Mouse (Mus musculus): Measurements from ENCODE around the gene Glyr1.

Gene Glyr1

DNA sequence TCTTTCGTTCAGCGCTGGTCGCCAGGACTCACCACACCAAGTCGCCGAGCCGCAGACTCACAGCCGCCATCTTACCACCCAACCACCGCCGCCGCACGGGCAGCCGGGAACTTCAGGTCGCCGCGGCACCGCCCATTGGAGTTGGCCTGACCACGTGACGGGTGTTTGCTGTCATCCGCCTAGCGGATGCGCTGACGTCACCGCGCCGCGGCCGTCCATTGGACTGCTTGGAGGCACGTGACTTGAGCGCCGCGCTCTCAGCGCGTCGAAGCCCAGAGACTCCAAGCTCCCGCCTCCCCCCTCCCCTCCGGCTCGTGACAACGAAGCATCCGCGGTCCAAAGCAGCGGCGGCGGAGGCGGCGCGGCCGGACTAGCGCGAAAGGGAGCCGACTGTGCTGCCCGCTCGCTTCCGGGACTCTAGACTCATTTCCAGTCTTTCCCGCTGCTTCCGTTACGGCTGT lies at the start of gene Glyr1, which contains the start of gene Ubn1:
Gene Glyr1 (minus strand): TSS at position 90 of the 461 bp plus-strand sequence.
Gene Ubn1 (plus strand): TSS at position 284 of the 461 bp plus-strand sequence.
- peak; percentile 95 for DNase-seq (ENCODE audit: low spot score)

DNA sequence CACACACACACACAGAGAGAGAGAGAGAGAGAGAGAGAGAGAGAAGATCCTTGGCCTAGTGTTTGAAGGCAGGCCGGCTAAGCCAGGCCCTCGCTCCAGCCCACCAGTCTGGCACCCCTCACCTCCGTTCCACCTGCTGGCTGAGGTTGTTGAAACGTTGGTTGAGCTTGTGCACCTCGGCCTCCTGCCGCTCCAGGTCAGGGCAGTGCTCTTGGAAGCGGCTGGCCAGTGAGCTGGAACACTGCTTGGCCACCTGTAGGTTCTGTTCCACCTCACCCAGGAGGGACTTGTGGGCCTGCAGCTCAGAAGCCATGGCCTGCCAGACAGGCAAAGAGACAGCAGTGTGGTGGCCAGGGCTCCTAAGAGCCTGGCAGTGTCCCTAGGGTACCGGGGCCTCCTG lies 46.8 kb upstream of the Glyr1 start:
- DNase-seq (ENCODE audit: low spot score) = no peak

- no peak for DNase-seq (ENCODE audit: low spot score)
Observed at GRCm38 (mm10) chr16:5093285-5093684, 43.6 kb upstream of the Glyr1 start.

GRCm38 (mm10) chr16:5089021-5089420 lies 39.4 kb upstream of the Glyr1 start:
- DNase-seq (ENCODE audit: low spot score) = no peak

- no peak for DNase-seq (ENCODE audit: low spot score)
Observed at GRCm38 (mm10) chr16:5086179-5086578, 36.5 kb upstream of the Glyr1 start.

- DNase-seq (ENCODE audit: low spot score) = no peak
Observed at GRCm38 (mm10) chr16:5085196-5085595, 35.5 kb upstream of the Glyr1 start.

GRCm38 (mm10) chr16:5074341-5074740 lies 24.7 kb upstream of the Glyr1 start:
- DNase-seq (ENCODE audit: low spot score) = no peak

DNA sequence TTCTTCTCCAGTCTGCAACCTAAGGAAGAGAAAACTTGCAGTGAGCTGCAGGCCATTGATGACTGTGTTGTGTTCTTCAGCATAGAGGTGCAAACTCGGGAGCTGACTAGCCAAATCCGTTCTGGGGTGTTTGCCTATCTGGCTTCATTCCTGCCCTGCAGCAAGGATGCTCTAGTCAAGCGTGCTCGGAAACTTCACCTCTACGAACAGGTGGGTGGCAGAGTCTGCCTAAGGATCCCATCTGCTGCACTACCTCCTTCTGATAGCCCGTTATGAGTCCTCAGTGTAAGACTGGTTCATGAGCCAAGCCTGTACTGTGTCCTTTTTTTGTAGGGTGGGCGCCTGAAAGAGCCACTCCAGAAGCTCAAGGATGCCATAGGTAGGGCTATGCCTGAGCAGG lies 22.3 kb upstream of the Glyr1 start:
- no peak for DNase-seq (ENCODE audit: low spot score)

DNA sequence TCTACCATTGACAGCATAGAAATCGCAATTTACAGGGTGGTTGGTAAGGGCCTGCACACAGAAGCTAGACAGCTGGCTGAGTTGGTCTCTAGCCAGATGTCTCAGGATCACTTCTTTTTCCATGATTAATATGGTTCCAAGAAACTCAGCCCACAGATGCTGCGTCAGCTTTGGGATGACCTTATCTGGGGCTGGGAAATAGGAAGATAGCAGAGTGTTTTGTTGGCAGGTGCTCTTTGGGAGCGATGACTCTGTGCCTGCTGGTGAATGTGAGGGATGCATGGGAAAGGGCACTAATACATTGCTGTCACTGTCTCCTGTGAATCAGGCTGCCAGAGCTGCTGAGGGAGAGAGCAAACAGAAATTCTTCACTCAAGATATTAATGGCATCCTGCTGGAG lies 20.7 kb upstream of the Glyr1 start:
- no peak for DNase-seq (ENCODE audit: low spot score)

DNA sequence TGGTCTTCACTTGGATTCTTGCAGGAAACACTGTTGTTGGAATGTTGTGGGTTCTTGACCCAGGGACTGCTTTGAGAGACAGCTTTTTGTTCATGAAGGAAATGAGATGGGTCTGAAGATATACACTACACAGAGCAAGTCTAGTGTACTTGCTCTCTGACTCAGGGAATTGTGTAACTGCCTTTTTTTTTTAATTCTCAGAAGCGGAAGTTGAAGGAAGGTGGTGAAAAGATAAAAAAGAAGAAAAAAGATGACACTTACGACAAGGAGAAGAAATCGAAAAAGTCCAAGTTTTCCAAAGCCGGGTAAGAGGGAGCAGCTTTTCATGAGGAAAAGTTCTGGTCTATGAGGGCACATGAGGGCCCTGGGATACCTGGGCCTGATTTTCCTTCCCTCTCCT lies 13.8 kb upstream of the Glyr1 start:
- DNase-seq (ENCODE audit: low spot score) = no peak

GRCm38 (mm10) chr16:5058114-5058513 lies 8.5 kb upstream of the Glyr1 start:
- no peak for DNase-seq (ENCODE audit: low spot score)

DNA sequence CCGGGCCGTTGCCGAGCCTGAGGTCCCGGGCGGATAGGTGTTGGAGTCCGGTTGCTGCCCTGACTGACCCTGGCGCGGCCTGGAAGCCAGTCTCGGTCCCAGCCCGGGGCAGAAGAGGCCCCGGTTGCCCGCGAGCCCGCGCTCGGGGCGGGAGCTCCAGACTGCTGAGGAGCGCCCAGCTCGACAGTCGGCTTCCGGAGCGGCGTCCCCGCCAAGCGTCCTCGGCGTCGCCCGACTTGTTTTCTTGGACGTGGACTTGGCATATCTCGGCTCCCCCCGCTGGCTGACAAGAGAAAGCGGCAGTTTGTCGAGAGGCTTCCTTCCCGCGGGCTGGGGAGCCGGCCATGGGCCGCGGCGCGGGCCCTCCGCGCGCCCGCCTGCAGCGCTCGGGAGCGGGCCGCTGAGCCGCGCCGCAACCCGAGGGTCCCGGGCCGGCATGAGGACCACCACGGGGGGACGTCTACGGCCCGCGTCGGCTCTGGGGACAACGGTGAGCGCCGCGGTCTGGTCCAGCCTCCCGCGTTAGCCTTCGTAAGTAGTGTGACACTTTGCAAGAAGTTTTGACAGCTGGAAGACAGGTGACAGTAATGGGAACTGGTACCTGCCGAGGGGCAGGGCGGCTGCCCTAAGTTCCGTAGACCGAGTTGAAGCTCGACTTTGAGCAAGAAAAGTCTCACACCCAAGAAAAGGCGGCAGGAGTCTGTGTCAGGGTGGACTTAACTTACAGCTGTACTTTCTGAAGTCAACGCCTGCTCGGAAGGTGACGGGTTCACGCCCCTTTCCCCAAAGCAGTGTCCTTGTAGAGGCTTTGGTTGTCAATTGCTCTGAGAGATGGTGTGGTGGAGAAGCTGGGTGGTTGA lies 818 bp upstream of the Glyr1 start:
- peak; percentile 33 for DNase-seq (ENCODE audit: low spot score)

- DNase-seq (ENCODE audit: low spot score) = no peak
Observed at GRCm38 (mm10) chr16:5049182-5049773, 385 bp downstream of the Glyr1 start.

GRCm38 (mm10) chr16:5045322-5045721 lies 4.3 kb downstream of the Glyr1 start:
- DNase-seq (ENCODE audit: low spot score) = no peak

GRCm38 (mm10) chr16:5036649-5037234 lies 12.9 kb downstream of the Glyr1 start:
- no peak for DNase-seq (ENCODE audit: low spot score)

DNA sequence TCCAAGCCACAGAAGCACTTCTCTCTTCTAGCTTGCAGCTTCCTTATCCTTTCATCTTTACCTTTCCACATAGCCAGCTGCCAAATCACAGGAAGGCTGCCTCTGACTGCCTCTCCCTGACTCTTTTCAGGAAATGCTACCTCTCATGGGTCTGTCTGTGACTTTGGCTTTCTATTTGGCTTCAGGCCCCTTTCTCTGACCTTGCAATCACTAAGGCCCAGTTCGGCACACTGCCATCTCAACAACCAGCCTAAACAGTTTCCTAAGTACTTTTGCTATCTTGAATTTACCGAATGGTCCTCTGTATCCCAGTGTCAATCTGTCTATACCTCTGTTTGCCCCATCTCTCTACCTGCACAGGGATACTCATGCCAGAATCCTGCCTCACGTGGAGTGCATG lies 14.1 kb downstream of the Glyr1 start:
- no peak for DNase-seq (ENCODE audit: low spot score)

DNA sequence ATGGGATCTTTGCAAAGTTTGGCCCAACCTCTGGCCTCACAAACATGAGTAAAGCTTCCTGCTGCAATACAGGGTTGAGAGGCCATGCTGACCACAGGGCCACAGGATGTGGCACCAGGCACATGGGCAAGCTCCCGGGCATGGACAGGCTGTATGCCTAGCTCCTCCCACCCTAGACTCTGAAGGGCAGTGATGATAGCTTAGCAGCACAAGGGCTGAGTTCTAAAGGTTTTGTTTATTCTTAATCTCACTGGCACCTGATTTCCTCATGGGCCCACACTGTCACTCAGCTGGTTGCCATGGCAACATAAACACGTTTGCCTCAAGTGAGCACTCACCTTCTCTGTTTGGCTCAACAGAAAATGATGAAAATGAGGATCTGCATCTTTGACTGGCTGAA lies 19.8 kb downstream of the Glyr1 start:
- no peak for DNase-seq (ENCODE audit: low spot score)

GRCm38 (mm10) chr16:5024021-5024420 lies 25.6 kb downstream of the Glyr1 start:
- DNase-seq (ENCODE audit: low spot score) = no peak

DNA sequence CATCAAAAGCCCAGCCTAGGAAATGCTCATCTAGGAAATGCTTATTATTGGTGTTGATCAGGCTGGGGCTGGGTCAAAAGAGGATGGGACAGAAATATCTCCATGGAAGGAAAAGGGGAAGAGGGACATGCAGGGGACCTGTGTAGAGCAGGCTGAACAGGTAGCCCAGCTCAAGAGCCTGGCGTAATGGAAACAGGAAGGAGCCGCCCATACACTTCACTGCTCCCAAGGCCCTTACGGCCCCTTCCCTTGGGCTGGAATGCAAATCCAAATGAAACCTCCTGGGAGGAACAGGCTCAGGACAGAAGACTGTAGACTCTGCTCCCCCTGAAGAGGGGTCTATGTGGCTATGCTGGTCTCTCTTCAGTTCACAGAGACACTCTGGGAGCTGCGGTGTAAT lies 35.1 kb downstream of the Glyr1 start:
- no peak for DNase-seq (ENCODE audit: low spot score)

DNA sequence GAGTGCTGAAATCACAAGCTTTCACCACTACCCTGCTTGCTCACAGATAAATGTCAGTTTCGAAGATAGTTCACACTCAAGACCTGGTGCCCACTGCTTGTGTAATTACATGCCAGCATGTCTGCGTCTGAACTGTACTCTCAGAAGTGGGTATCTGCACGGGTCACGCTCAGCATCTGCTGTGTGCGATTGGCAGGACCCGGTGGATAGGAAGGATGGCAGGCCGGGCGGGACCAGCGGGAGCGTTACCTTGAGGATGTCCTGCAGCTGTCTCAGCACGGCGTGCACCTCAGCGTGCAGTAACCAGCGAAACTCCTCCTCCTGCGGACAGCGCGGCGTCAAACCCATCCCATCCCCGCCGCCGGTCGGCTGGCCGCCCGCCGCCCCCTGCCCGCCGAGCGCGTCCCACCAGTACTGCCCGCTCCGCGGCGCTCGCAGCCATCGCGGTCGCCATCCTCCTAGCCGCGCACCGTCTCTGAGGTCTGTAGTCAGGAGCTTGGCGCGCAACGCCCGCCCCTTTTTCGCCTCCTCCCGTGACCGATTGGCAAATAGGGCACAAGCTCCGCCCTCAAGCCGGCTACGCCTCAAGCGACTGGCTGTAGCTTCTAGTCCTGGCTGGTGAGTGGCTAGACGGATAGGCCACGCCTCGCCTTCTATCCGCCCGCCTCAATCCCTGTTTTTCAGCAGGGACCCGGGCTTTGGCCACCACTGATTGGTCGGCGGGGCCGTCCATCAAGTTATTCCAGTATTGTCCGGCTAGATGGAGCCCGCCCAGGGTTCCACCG lies 36.4 kb downstream of the Glyr1 start, which contains the start of gene Rogdi:
Gene Rogdi (minus strand): TSS at position 500 of the 785 bp plus-strand sequence.
- DNase-seq (ENCODE audit: low spot score) = peak; percentile 95

DNA sequence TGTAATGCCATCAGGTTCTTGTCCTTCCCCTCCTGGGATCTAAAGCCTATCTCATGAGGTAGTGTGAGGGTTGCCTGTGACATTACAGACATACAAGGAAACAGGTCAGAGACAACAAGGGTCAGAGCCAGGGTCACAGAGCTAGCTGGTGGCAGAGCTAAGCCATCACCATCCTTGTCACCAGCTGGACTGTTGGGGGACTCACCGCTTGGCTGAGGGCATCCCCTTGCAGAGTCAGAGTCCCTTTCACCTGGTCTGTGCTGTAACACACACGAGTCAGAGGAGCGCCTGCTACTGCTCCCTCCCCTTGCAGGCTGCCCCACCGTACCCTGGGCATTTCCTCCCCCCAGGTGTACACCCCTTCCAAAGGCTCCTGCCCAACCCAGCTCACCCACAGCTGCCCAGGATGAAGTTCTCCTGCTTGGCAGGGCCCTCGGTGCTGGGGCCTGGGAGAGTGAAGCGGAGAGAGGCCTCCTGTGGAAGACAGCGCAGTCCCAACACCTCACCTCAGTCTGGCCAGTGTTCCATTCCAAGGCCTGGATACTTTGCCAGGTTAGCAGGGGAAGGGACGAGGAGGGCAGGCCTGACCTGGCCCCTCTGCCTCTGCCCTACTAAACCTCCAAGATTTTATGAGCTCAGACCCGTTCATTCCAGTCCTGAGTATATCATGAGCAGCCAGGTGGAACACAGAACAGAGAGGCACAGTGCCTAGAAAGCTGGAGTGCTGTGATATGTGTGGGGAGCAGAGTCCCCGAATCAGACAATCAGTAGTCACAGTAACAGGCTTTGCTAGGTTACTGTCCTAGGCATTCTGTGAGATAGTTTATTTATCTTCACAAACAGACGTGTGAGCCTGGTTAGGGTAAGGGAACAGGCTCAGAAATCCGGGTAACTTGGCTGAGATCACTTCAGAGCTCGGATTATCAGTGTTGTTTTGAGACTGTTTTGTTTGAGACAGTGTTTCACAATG lies 37.3 kb downstream of the Glyr1 start:
- DNase-seq (ENCODE audit: low spot score) = no peak
